Mouse (Mus musculus) hindbrain, postnatal 0 days (tissue): ENCODE data around the gene Best1. TPM values are rescaled to one million over a fixed set of nuclear protein-coding genes. Genes with fewer than 3 reads are reported as not detected.
A peak's percentile ranks its signal among the peaks of the same experiment; 100 is the strongest.

ENCODE experiments used
- ATAC-seq: fragments of 200-750 bp; cut with Nextera tagmentation; 2 replicates; pipeline ENCODE4 v1.8.0; 2017; ENCODE audit warnings: mild to moderate bottlenecking, moderate TSS enrichment, moderate library complexity
- DNase-seq: peaks from one replicate; pipeline ENCODE4 v3.0.0-alpha.2; 2015; ENCODE audit warnings: low spot score
- H3K27ac ChIP-seq: fragments of 300-500 bp; sonication (generic); 2 replicates; pipeline ENCODE4 v1.5.1; 2014; ENCODE audit warnings: mild to moderate bottlenecking
- H3K27me3 ChIP-seq: fragments of 300-500 bp; sonication (generic); 2 replicates; pipeline ENCODE4 v1.6.1; 2014; ENCODE audit warnings: low read length, mixed read lengths; ENCODE audit not compliant: insufficient read depth
- H3K36me3 ChIP-seq: fragments of 300-500 bp; sonication (generic); 2 replicates; pipeline ENCODE4 v1.6.1; 2014; ENCODE audit warnings: low read length, mixed read lengths; ENCODE audit not compliant: insufficient read depth
- H3K4me1 ChIP-seq: fragments of 300-500 bp; sonication (generic); 2 replicates; pipeline ENCODE4 v1.6.1; 2014; ENCODE audit warnings: antibody characterized with exemption, low read length, mixed read lengths; ENCODE audit not compliant: insufficient read depth
- H3K4me2 ChIP-seq: fragments of 300-500 bp; sonication (generic); 2 replicates; pipeline ENCODE4 v1.6.1; 2014; ENCODE audit warnings: low read depth, mild to moderate bottlenecking, low read length, moderate library complexity, mixed read lengths
- H3K4me3 ChIP-seq: fragments of 300-500 bp; sonication (generic); 2 replicates; pipeline ENCODE4 v1.5.1; 2014; ENCODE audit warnings: low read length
- H3K9ac ChIP-seq: fragments of 300-500 bp; sonication (generic); replicated peaks from 2 replicates; pipeline ENCODE4 v1.6.1; 2014; ENCODE audit warnings: mild to moderate bottlenecking, low read length, moderate library complexity, mixed read lengths
- H3K9me3 ChIP-seq: fragments of 300-500 bp; sonication (generic); 2 replicates; pipeline ENCODE4 v1.6.1; 2016; ENCODE audit warnings: low read length, mixed read lengths
- CTCF ChIP-seq: IDR thresholded peaks from 2 replicates; pipeline ENCODE4 v1.5.1; 2016; ENCODE audit warnings: antibody characterized with exemption, control low read depth, low read depth
- WGBS: fragments of 180-500 bp; shearing (Covaris S2); extraction: QIAGEN DNeasy Blood & Tissue Kit; methylation state at CpG from one replicate; pipeline ENCODE4 v1.1.7; 2014; 5-methylcytosine and 5-hydroxymethylcytosine counted together
- polyA plus RNA-seq: library from polyadenylated mRNA; unstranded; fragments of >200 nt; fragmentation: Nextera tagmentation; extraction: Ambion mirVana; gene quantifications from 2 replicates; pipeline ENCODE4 v1.2.1, GENCODE M21; 2015
- total RNA-seq: library from RNA; depleted of rRNA; stranded (reverse); fragments of >200 nt; gene quantifications from 2 replicates; pipeline ENCODE4 v1.2.3, GENCODE M21; 2014

The Best1 gene
- total and polyA plus RNA-seq, 2 experiments from 2014 or later, result 1.5 to 3.0 TPM

DNA sequence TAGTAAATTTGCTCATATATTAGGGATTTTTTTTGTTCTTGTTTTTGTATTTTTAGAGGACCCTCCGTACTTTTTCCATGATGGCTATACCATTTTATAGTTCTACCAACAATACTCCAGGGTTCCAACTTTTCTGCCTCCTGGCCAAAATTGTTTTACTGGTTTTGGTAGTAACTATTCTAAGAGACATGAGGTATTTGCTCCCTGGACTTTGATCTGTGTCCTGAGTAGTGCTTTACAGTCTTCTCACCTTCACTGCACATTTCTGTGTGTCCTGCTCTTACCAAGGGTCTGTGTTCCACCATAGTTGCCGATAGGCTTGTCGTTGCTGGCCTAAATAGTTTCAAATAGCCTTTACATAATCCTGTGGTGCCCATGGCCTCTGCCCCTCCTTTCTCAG is 36.9 kb upstream of the Best1 start:
- no peaks in the 10 kb centered on the region for H3K9me3 ChIP-seq
- DNase-seq (no peak), ATAC-seq (no peak)
- TF ChIP-seq CTCF, result no peak
- no peak overlapping the region for H3K4me2 ChIP-seq
- H3K4me1 ChIP-seq, result peaks cover 11% of the 10 kb centered on the region; the same call in 1 of the 2 replicates
- 75% methylated on average over 3 of the region's 3 CpGs for WGBS
- no peaks in the 10 kb centered on the region for H3K27me3 ChIP-seq
- H3K4me3 ChIP-seq, result no peak overlapping the region
- no peak overlapping the region for H3K9ac ChIP-seq
- no peak overlapping the region for H3K27ac ChIP-seq
- no peaks in the 10 kb centered on the region for H3K36me3 ChIP-seq

DNA sequence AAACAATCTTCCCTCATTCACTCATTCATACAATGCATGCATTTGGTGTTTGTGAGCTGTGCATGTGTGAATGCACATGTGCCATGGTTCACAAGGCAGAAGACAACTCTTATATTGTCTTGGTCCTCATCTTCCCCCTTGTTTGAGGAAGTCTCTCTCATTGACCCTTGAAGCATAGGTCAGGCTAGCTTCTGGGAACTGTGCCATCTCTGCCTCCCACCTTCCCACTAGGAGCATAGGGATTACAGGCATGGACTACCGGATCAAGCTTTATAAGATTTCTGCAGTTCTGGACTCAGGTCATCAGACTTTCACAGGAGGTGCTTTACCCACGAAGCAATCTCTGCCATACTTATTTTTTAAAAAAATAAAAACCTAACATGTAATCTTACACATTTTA is 36.1 kb upstream of the Best1 start:
- no peak overlapping the region for H3K9ac ChIP-seq
- peaks cover 3% of the 10 kb centered on the region; the same call in 1 of the 2 replicates for H3K4me1 ChIP-seq
- H3K4me2 ChIP-seq, result no peak overlapping the region
- no peaks in the 10 kb centered on the region for H3K27me3 ChIP-seq
- 56% methylated on average over 2 of the region's 2 CpGs for WGBS
- H3K4me3 ChIP-seq, result no peak overlapping the region
- H3K36me3 ChIP-seq, result no peaks in the 10 kb centered on the region; the same call in 1 of the 2 replicates
- no peak for TF ChIP-seq CTCF
- no peaks in the 10 kb centered on the region for H3K9me3 ChIP-seq
- no peak overlapping the region for H3K27ac ChIP-seq
- DNase-seq (no peak), ATAC-seq (no peak)

DNA sequence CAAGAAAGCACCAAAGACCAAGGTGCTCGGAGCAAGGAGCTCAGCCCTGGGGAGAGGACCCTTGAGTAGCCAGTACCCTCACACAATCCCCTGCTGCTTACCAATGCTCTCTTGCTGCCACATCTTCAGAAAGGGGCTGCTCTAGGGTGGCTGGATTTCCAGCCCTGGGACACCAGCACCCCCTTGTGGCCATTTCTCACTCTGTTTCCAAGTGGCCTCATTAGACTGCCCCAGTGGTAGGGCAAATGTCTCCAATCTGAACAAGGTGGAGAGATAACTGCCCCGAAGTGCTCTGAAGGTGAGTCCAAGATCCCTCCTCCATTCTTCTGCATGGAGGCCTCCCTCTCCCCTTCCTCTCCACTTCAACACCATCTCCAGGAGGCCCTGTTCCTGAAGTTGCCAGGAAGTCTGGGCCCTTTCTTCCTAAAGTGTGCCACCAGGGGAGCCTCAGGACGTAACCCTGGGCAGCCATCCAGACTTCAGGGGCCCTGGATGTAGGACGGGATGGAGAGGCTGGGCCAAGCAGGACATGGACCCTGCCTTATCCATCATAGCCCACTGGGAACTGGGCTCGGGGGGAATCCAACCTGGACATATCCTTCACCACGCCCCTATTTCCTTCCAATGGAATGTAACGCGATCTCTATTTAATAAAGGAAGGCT is 33.5 kb upstream of the Best1 start:
- Histone ChIP-seq H3K4me3 (no peak overlapping the region), H3K27me3 (no peaks in the 10 kb centered on the region), H3K4me1 (no peaks in the 10 kb centered on the region), H3K36me3 (no peaks in the 10 kb centered on the region; the same call in 1 of the 2 replicates), H3K27ac (no peak overlapping the region), H3K9me3 (no peaks in the 10 kb centered on the region), H3K9ac (no peak overlapping the region), H3K4me2 (no peak overlapping the region)
- peak; percentile 91 for TF ChIP-seq CTCF
- DNase-seq (peak; percentile 78), ATAC-seq (peak; percentile 74; the same call in 1 of the 2 replicates)
- 54% methylated on average over 8 of the region's 8 CpGs for WGBS

DNA sequence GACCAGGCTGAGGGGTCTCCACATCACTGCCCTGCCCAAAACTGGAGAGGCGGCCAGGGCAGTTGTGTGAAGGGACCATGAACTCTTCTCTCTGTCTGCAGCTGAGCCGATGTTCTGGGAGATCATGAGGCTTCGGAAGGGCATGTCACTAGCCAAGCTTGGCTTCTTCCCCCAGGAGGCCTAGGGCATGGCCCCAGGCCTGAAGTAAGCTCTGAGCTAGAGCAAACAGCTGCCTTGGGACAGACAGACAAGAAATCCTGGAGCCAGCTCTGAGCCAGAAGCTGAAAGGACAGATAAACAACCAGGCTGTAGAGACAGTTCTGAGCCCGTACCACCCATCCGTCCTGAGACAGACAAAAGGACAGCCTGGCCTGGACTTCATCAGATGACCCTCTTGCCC is 32.9 kb upstream of the Best1 start:
- TF ChIP-seq CTCF, result no peak
- DNase-seq (no peak), ATAC-seq (no peak)
- peaks cover 4% of the 10 kb centered on the region; the same call in 1 of the 2 replicates for H3K36me3 ChIP-seq
- no peak overlapping the region for H3K4me3 ChIP-seq
- no peaks in the 10 kb centered on the region for H3K4me1 ChIP-seq
- no peaks in the 10 kb centered on the region for H3K9me3 ChIP-seq
- H3K4me2 ChIP-seq, result no peak overlapping the region
- 78% methylated on average over 5 of the region's 5 CpGs for WGBS
- no peak overlapping the region for H3K9ac ChIP-seq
- no peaks in the 10 kb centered on the region for H3K27me3 ChIP-seq
- no peak overlapping the region for H3K27ac ChIP-seq

DNA sequence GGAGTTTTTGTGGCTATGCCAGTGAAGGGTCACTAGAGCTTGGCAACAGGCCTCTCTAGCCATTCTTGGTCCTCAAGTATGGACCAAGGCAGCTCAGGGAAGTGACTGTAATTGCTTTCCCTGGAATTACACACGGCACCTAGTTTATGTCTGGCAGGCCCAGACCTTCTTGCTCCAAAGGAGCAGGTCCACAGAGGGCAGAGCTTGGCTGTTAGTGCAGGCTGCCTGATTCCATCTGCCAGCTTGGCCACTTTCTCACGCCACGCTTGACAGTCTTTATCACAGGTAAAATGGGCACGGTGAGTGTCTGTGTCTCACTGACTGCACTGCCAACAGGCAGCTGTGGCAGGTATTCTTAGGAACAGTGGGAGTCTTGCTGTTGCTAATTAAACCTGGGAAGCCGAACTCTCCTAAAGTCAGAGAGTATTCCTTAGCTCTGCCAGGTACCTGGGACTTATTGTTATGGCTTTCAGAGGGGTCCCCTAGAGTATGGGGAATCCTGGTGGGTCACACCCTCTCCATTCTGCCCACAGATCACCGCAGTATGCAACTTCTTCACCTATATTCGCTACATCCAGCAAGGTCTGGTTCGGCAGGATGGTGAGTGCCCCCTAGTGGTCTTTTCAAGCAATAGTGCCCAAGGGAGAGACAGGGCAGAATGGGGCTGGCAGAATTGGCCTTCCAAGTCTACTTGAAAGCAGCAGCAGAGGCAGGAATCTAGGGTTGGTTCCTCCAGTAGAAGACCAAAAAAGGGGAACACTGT is 32.0 kb upstream of the Best1 start:
- H3K27me3 ChIP-seq, result no peaks in the 10 kb centered on the region
- peak; percentile 83 for DNase-seq
- H3K27ac ChIP-seq, result no peak overlapping the region
- H3K9me3 ChIP-seq, result no peaks in the 10 kb centered on the region
- peak; percentile 38; the same call in 1 of the 2 replicates for ATAC-seq
- H3K4me1 ChIP-seq, result no peaks in the 10 kb centered on the region
- 29% methylated on average over 8 of the region's 8 CpGs for WGBS
- H3K9ac ChIP-seq, result no peak overlapping the region
- peaks cover 4% of the 10 kb centered on the region; the same call in 1 of the 2 replicates for H3K36me3 ChIP-seq
- no peak overlapping the region for H3K4me2 ChIP-seq
- TF ChIP-seq CTCF, result peak; percentile 91
- no peak overlapping the region for H3K4me3 ChIP-seq

- WGBS, result 92% methylated on average over 2 of the region's 2 CpGs
- ATAC-seq (no peak), DNase-seq (no peak)
- H3K4me2 ChIP-seq, result no peak overlapping the region
- H3K9me3 ChIP-seq, result no peaks in the 10 kb centered on the region
- no peak overlapping the region for H3K4me3 ChIP-seq
- no peak overlapping the region for H3K27ac ChIP-seq
- peaks cover 5% of the 10 kb centered on the region; the same call in 1 of the 2 replicates for H3K4me1 ChIP-seq
- peaks cover 4% of the 10 kb centered on the region; the same call in 1 of the 2 replicates for H3K36me3 ChIP-seq
- no peak overlapping the region for H3K9ac ChIP-seq
- no peak for TF ChIP-seq CTCF
- no peaks in the 10 kb centered on the region for H3K27me3 ChIP-seq
These were observed 28.3 kb upstream of the Best1 start for GRCm38 (mm10) chr19:10029746-10030145.
